Mouse (Mus musculus): Measurements from ENCODE around the gene Faim2.

DNA sequence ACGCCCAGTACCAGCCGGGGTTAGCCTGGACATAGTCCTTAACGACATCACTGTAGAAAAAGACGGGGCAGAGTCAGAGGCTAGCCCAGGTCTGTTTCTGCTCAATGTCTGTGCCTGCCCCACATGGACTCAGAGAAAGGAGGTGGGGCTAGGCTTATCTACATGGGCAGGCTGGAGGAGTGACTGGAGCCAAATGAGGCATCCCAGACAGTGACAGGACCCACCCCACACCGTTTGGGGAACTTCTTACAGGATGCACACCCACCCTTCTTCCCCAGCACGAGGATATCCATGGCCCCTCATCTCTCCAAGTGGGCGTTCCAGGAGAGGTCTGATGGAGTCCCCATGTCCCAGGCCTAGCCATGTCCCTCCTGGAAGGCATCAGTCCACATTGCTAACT lies 7.7 kb downstream of the Faim2 start:
- TF ChIP-seq CTCF (IDR thresholded peaks at IDR 0.05; ENCODE audit: extremely low read depth, insufficient read depth, low read length) (no peak), POLR2A (IDR thresholded peaks at IDR 0.05; ENCODE audit: extremely low read depth, insufficient read depth, low read length) (no peak)
